ENCODE assay signal across 27 mouse cellular contexts in the genomic region with DNA sequence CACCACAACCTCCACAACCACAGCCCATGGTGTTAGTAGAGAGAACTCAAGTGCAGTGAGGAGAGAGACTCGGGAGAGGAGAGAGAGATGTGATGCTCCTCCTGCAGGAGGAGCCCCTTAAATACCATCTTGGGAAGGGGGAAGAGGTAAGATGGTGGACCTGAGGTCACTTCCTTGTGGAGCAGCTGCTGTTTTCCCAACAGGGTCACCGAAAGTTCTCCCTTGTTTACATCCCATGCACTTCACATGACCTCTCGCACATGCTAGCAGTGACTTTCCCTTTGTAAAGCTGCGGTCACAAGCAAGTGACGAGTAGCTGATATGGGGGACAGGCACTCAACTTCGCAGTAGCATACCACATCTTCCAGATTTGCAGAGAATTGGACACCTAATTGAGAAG. TPM values are rescaled to one million over a fixed set of nuclear protein-coding genes. Genes with fewer than 3 reads are reported as not detected.
"Had no signal": no experiment of that assay in that cellular context is flagged by ENCODE, and none has a peak within 500 bp of the region (broad histone marks: within the 10 kb centered on the region; RNA-seq: fewer than 3 reads in every experiment).

Gene A030003K21Rik (minus strand): TSS at position 94 of the 400 bp plus-strand sequence.

RNA-seq across cellular contexts. Expression of gene A030003K21Rik, which starts in this region (rescaled TPM):
- polyA plus RNA-seq: limb, embryonic 10.5 days; limb, embryonic 11.5 days; limb, embryonic 12.5 days; limb, embryonic 13.5 days; limb, embryonic 15.5 days; liver, adult 2 months; liver, embryonic 11.5 days; liver, embryonic 12.5 days; liver, embryonic 13.5 days; liver, embryonic 14.5 days; liver, embryonic 15.5 days; liver, embryonic 16.5 days; liver, postnatal 0 days; lung, adult 2 months; lung, embryonic 14.5 days; lung, embryonic 15.5 days; macrophage; midbrain, embryonic 10.5 days; midbrain, embryonic 11.5 days; midbrain, embryonic 12.5 days; midbrain, embryonic 13.5 days; midbrain, embryonic 14.5 days; midbrain, embryonic 15.5 days; midbrain, embryonic 16.5 days; midbrain, postnatal 0 days; myocyte; neural tube, embryonic 11.5 days had no signal
